Mouse (Mus musculus) thymus, adult 2 months (tissue): ENCODE measurements around the gene Tubb4a.

Experiments
- CTCF ChIP-seq: fragments of 200-500 bp; IDR thresholded peaks from 2 replicates; pipeline ENCODE4 v1.5.1; 2012; ENCODE audit warnings: mild to moderate bottlenecking, control low read depth, low read length, moderate library complexity, borderline replicate concordance; ENCODE audit not compliant: control insufficient read depth, poor library complexity, insufficient read depth; ENCODE audit errors: extremely low read depth
- POLR2A ChIP-seq: fragments of 200-500 bp; IDR thresholded peaks from 2 replicates; pipeline ENCODE4 v1.6.1; 2012; ENCODE audit warnings: mild to moderate bottlenecking, low read length, control low read depth, moderate library complexity; ENCODE audit not compliant: control insufficient read depth, poor library complexity, insufficient read depth; ENCODE audit errors: extremely low read depth

GRCm38 (mm10) chr17:57058891-57059485 lies 28.6 kb downstream of the Tubb4a start, which contains the start of gene Crb3:
- TF ChIP-seq CTCF, result no peak
- no peak for TF ChIP-seq POLR2A
